Mouse (Mus musculus) natural killer cell, adult 2 months (primary cell): ENCODE data around the gene P2ry10.
"Not testable (repeated sequence)": the region's sequence is repeated elsewhere in the genome, so short reads cannot be mapped to it uniquely, and the experiment has no call there.

Experiments used
- DNase-seq, 2 experiments: peaks; one replicate each; pipeline ENCODE4 v3.0.0; 2022; ENCODE audit warnings: low spot score in 2 of 2

The P2ry10 gene

GRCm38 (mm10) chrX:107088177-107088576, at the start of gene P2ry10:
Gene P2ry10, plus strand, starts transcription at chrX:107088492.
- peak in 1 of 2 experiments; percentile 22 for DNase-seq

- DNase-seq, result no peak
These were observed 49.1 kb upstream of the P2ry10 start for GRCm38 (mm10) chrX:107039146-107039545.

GRCm38 (mm10) chrX:107039635-107040034, 48.7 kb upstream of the P2ry10 start:
- DNase-seq, result no peak

GRCm38 (mm10) chrX:107042367-107042766, 45.9 kb upstream of the P2ry10 start:
- DNase-seq, result no peak

GRCm38 (mm10) chrX:107083407-107083806, 4.9 kb upstream of the P2ry10 start:
- DNase-seq, result not testable (repeated sequence)

- no peak for DNase-seq
These were observed 4.0 kb upstream of the P2ry10 start for GRCm38 (mm10) chrX:107084320-107084719.

GRCm38 (mm10) chrX:107089131-107089530, 839 bp downstream of the P2ry10 start:
- peak; percentile 43 to 46 for DNase-seq

- no peak for DNase-seq
These were observed 1.6 kb downstream of the P2ry10 start for GRCm38 (mm10) chrX:107089930-107090329.

GRCm38 (mm10) chrX:107095633-107096032, 7.3 kb downstream of the P2ry10 start:
- no peak for DNase-seq

GRCm38 (mm10) chrX:107116333-107116732, 28.0 kb downstream of the P2ry10 start:
- no peak for DNase-seq

GRCm38 (mm10) chrX:107116987-107117386, 28.7 kb downstream of the P2ry10 start:
- DNase-seq, result no peak

GRCm38 (mm10) chrX:107143184-107143583, 54.9 kb downstream of the P2ry10 start:
- DNase-seq, result no peak

GRCm38 (mm10) chrX:107143930-107144329, 55.6 kb downstream of the P2ry10 start:
- no peak for DNase-seq

GRCm38 (mm10) chrX:107148681-107149080, 60.4 kb downstream of the P2ry10 start, which contains the start of gene P2ry10b:
Gene P2ry10b, plus strand, starts transcription at chrX:107148927.
- DNase-seq, result no peak

GRCm38 (mm10) chrX:107149391-107149993, 61.2 kb downstream of the P2ry10 start:
- no peak for DNase-seq

GRCm38 (mm10) chrX:107150027-107150426, 61.7 kb downstream of the P2ry10 start:
- no peak for DNase-seq

GRCm38 (mm10) chrX:107150752-107151515, 62.6 kb downstream of the P2ry10 start:
- DNase-seq, result peak; percentile 51 to 56
